Mouse (Mus musculus) liver, embryonic 11.5 days (tissue): ENCODE measurements around the gene Gtf2f2. TPM values are rescaled to one million over a fixed set of nuclear protein-coding genes. Genes with fewer than 3 reads are reported as not detected.
A peak's percentile ranks its signal among the peaks of the same experiment; 100 is the strongest.

Experiments
- ATAC-seq: fragments of 200-750 bp; cut with Nextera tagmentation; replicated peaks from 2 replicates; pipeline ENCODE4 v1.8.0; 2017; ENCODE audit warnings: moderate number of reproducible peaks, mild to moderate bottlenecking, moderate TSS enrichment, moderate library complexity; ENCODE audit not compliant: low FRiP score
- DNase-seq: peaks from one replicate; pipeline ENCODE4 v3.0.0-alpha.2; 2017; ENCODE audit warnings: low spot score
- H3K27ac ChIP-seq: fragments of 300-500 bp; sonication (generic); 2 replicates; pipeline ENCODE4 v1.5.1; 2014; ENCODE audit warnings: mild to moderate bottlenecking, low read depth, low read length, control low read depth
- H3K27me3 ChIP-seq: fragments of 300-500 bp; sonication (generic); replicated peaks from 2 replicates; pipeline ENCODE4 v1.6.1; 2014; ENCODE audit warnings: low read length, mixed read lengths; ENCODE audit not compliant: control insufficient read depth, insufficient read depth
- H3K36me3 ChIP-seq: fragments of 300-500 bp; sonication (generic); 2 replicates; pipeline ENCODE4 v1.6.1; 2014; ENCODE audit warnings: mild to moderate bottlenecking, low read length, moderate library complexity, mixed read lengths; ENCODE audit not compliant: control insufficient read depth, insufficient read depth
- H3K4me1 ChIP-seq: fragments of 300-500 bp; sonication (generic); replicated peaks from 2 replicates; pipeline ENCODE4 v1.6.1; 2014; ENCODE audit warnings: low read length, mixed read lengths; ENCODE audit not compliant: control insufficient read depth, insufficient read depth
- H3K4me2 ChIP-seq: fragments of 300-500 bp; sonication (generic); 2 replicates; pipeline ENCODE4 v1.6.1; 2014; ENCODE audit warnings: mild to moderate bottlenecking, control low read depth, moderate library complexity
- H3K4me3 ChIP-seq: fragments of 300-500 bp; sonication (generic); 2 replicates; pipeline ENCODE4 v1.5.1; 2014; ENCODE audit warnings: low read depth, low read length, control low read depth
- H3K9ac ChIP-seq: fragments of 300-500 bp; sonication (generic); 2 replicates; pipeline ENCODE4 v1.6.1; 2014; ENCODE audit warnings: low read depth, low read length, control low read depth
- H3K9me3 ChIP-seq: fragments of 300-500 bp; sonication (generic); 2 replicates; pipeline ENCODE4 v1.6.1; 2016; ENCODE audit warnings: low read length, inconsistent platforms, mixed read lengths; ENCODE audit not compliant: control insufficient read depth
- WGBS: fragments of 180-500 bp; shearing (Covaris S2); extraction: QIAGEN DNeasy Blood & Tissue Kit; methylation state at CpG from one replicate; pipeline ENCODE4 v1.1.7; 2014; 5-methylcytosine and 5-hydroxymethylcytosine counted together
- polyA plus RNA-seq: library from polyadenylated mRNA; unstranded; fragments of >200 nt; fragmentation: Nextera tagmentation; extraction: Ambion mirVana; gene quantifications from 2 replicates; pipeline ENCODE4 v1.2.1, GENCODE M21; 2014

Gtf2f2 gene
- polyA plus RNA-seq, 1 experiment from 2014 or later, result 56.9 TPM

- H3K4me1 ChIP-seq, result no peaks in the 10 kb centered on the region
- WGBS, result 71% methylated on average over 2 of the region's 2 CpGs
- ATAC-seq (no peak), DNase-seq (no peak)
- no peak overlapping the region for H3K9ac ChIP-seq
- no peak overlapping the region for H3K4me3 ChIP-seq
- H3K27me3 ChIP-seq, result no peaks in the 10 kb centered on the region
- no peaks in the 10 kb centered on the region for H3K9me3 ChIP-seq
- H3K4me2 ChIP-seq, result no peak overlapping the region
- H3K36me3 ChIP-seq, result no peaks in the 10 kb centered on the region
- H3K27ac ChIP-seq, result no peak overlapping the region
Measured at GRCm38 (mm10) chr14:75859619-75860018, 151.0 kb downstream of the Gtf2f2 start.

GRCm38 (mm10) chr14:75858181-75858580 lies 152.5 kb downstream of the Gtf2f2 start:
- DNase-seq (no peak), ATAC-seq (no peak)
- H3K27me3 ChIP-seq, result no peaks in the 10 kb centered on the region
- H3K9ac ChIP-seq, result no peak overlapping the region
- H3K4me2 ChIP-seq, result no peak overlapping the region
- H3K27ac ChIP-seq, result no peak overlapping the region
- H3K36me3 ChIP-seq, result no peaks in the 10 kb centered on the region
- H3K4me1 ChIP-seq, result no peaks in the 10 kb centered on the region
- no peak overlapping the region for H3K4me3 ChIP-seq
- WGBS, result 59% methylated on average over 2 of the region's 2 CpGs
- H3K9me3 ChIP-seq, result no peaks in the 10 kb centered on the region

GRCm38 (mm10) chr14:75855263-75855992 lies 155.2 kb downstream of the Gtf2f2 start:
- Histone ChIP-seq H3K4me2 (no peak overlapping the region), H3K9me3 (no peaks in the 10 kb centered on the region), H3K4me1 (no peaks in the 10 kb centered on the region), H3K27me3 (no peaks in the 10 kb centered on the region), H3K36me3 (peaks cover 5% of the 10 kb centered on the region; the same call in 1 of the 2 replicates), H3K4me3 (no peak overlapping the region), H3K9ac (no peak overlapping the region), H3K27ac (no peak overlapping the region)
- WGBS, result 55% methylated on average over 17 of the region's 17 CpGs
- no peak for ATAC-seq
- no peak for DNase-seq

GRCm38 (mm10) chr14:75852016-75852415 lies 158.6 kb downstream of the Gtf2f2 start:
- ATAC-seq (no peak), DNase-seq (no peak)
- Histone ChIP-seq H3K36me3 (peaks cover 37% of the 10 kb centered on the region), H3K27ac (no peak overlapping the region; the same call in 1 of the 2 replicates), H3K4me3 (no peak overlapping the region), H3K9me3 (no peaks in the 10 kb centered on the region), H3K9ac (no peak overlapping the region), H3K4me1 (peaks cover 9% of the 10 kb centered on the region), H3K4me2 (no peak overlapping the region), H3K27me3 (no peaks in the 10 kb centered on the region)
- 77% methylated on average over 5 of the region's 5 CpGs for WGBS

GRCm38 (mm10) chr14:75850819-75851218 lies 159.8 kb downstream of the Gtf2f2 start:
- Histone ChIP-seq H3K9me3 (no peaks in the 10 kb centered on the region), H3K4me2 (no peak overlapping the region), H3K4me3 (no peak overlapping the region), H3K9ac (no peak overlapping the region), H3K4me1 (peaks cover 13% of the 10 kb centered on the region), H3K27ac (no peak overlapping the region), H3K27me3 (no peaks in the 10 kb centered on the region), H3K36me3 (peaks cover 41% of the 10 kb centered on the region)
- DNase-seq, result no peak
- 0 out of 2 replicates have a peak, but pooled peaks have one; percentile 10 for ATAC-seq
- 73% methylated on average over 6 of the region's 6 CpGs for WGBS

GRCm38 (mm10) chr14:75849842-75850568 lies 160.7 kb downstream of the Gtf2f2 start:
- Histone ChIP-seq H3K4me2 (no peak overlapping the region), H3K27me3 (no peaks in the 10 kb centered on the region), H3K4me1 (peaks cover 13% of the 10 kb centered on the region), H3K4me3 (no peak overlapping the region), H3K36me3 (peaks cover 41% of the 10 kb centered on the region), H3K9ac (no peak overlapping the region), H3K27ac (no peak overlapping the region), H3K9me3 (no peaks in the 10 kb centered on the region)
- DNase-seq (no peak), ATAC-seq (no peak)
- 78% methylated on average over 6 of the region's 6 CpGs for WGBS

- ATAC-seq (no peak), DNase-seq (no peak)
- no peaks in the 10 kb centered on the region for H3K9me3 ChIP-seq
- peaks cover 13% of the 10 kb centered on the region for H3K4me1 ChIP-seq
- no peak overlapping the region for H3K27ac ChIP-seq
- peaks cover 41% of the 10 kb centered on the region for H3K36me3 ChIP-seq
- H3K27me3 ChIP-seq, result no peaks in the 10 kb centered on the region
- 80% methylated on average over 5 of the region's 5 CpGs for WGBS
- H3K4me2 ChIP-seq, result no peak overlapping the region
- no peak overlapping the region for H3K4me3 ChIP-seq
- H3K9ac ChIP-seq, result no peak overlapping the region
Measured at GRCm38 (mm10) chr14:75849236-75849635, 161.4 kb downstream of the Gtf2f2 start.

- no peak overlapping the region for H3K4me2 ChIP-seq
- H3K36me3 ChIP-seq, result peaks cover 41% of the 10 kb centered on the region
- no peaks in the 10 kb centered on the region for H3K9me3 ChIP-seq
- no peaks in the 10 kb centered on the region for H3K27me3 ChIP-seq
- peaks cover 13% of the 10 kb centered on the region for H3K4me1 ChIP-seq
- no peak overlapping the region for H3K27ac ChIP-seq
- no peak for DNase-seq
- H3K4me3 ChIP-seq, result peak overlapping the region; percentile 10; the same call in 1 of the 2 replicates
- 94% methylated on average over 5 of the region's 5 CpGs for WGBS
- ATAC-seq, result no peak
- H3K9ac ChIP-seq, result no peak overlapping the region
Measured at GRCm38 (mm10) chr14:75848482-75848881, 162.2 kb downstream of the Gtf2f2 start.
